Mouse (Mus musculus) C2C12 (cell line): Measurements from ENCODE around the gene Anks1b.

Source experiments
- CTCF ChIP-seq: IDR thresholded peaks from one replicate; pipeline ENCODE4 v1.5.1; 2011; ENCODE audit not compliant: control insufficient read depth, insufficient read depth, insufficient read length
- MAX ChIP-seq: IDR thresholded peaks from one replicate; pipeline ENCODE4 v1.6.1; 2011; ENCODE audit warnings: mild to moderate bottlenecking, control low read depth
- MYOG ChIP-seq: IDR thresholded peaks from one replicate; pipeline ENCODE4 v1.6.1; 2011; ENCODE audit not compliant: control insufficient read depth, insufficient read length; ENCODE audit errors: extremely low read depth
- USF1 ChIP-seq: IDR thresholded peaks from one replicate; pipeline ENCODE4 v1.6.1; 2011; ENCODE audit warnings: low read depth, mild to moderate bottlenecking, control low read depth, moderate library complexity

DNA sequence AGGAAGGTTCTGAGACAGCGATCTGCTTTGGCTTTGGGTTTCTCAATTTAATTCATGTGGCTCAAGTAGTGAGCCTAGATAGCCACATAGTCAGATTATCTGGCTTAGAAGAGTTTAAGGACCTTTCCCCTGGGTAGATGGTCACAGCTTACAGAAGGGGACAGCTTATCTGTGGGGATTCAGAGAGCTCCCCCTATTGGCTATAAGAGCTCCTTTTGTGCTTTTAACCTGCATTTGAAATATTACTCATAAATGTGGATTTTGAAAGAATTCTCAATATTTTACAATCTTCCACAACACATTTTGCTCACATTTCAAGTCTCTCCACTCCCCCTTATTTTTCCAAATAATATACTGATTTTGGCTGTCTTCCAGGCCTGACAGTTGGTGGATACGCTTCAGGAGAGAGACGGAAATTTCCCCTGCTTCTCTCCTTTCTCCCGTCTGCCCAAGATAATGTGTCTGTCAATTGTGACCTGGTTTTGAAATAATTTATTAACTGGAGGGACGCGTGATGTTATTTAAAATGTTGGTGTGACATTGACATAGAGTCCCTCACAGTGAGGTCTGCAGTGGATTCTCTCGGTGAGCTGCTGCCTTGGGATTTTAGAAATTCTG, 29.5 kb downstream of the Anks1b start:
- TF ChIP-seq USF1 (no peak), CTCF (no peak), MYOG (no peak), MAX (no peak)
